ENCODE assay signal across 21 mouse cellular contexts in genomic region chr11:61652216-61652615, GRCm38 (mm10). TPM values are rescaled to one million over a fixed set of nuclear protein-coding genes. Genes with fewer than 3 reads are reported as not detected.
A peak's percentile ranks its signal among the peaks of the same experiment; 100 is the strongest.
DNase-seq lines count a peak whose midpoint lies in the region; ATAC-seq and TF ChIP-seq lines count a peak whose summit lies in the region.
"Had no signal": no experiment of that assay in that cellular context is flagged by ENCODE, and none has a peak within 500 bp of the region (broad histone marks: within the 10 kb centered on the region; RNA-seq: fewer than 3 reads in every experiment).

No protein-coding gene starts in this region.

- no peak for DNase-seq in heart, adult 2 months
- DNase-seq in heart, postnatal 4 days, result no peak
- peak; percentile 66 for DNase-seq in A20 (ENCODE audit: low read depth, low spot score)
- DNase-seq in stomach, postnatal 0 days (ENCODE audit: low spot score), result no peak
- DNase-seq in kidney, adult 9 months, result no peak
- DNase-seq: adrenal gland, adult 8-10 months; adrenal gland, postnatal 36 days; cerebellum, adult 11-12 months; cerebellum, adult 9-10 months; cerebellum, postnatal 25 days; gastrocnemius, postnatal 14 days had no signal

- no peak for ATAC-seq in megakaryocyte, adult 5-6 weeks (ENCODE audit: poor library complexity, severe bottlenecking)
- no peak for ATAC-seq in stomach, postnatal 0 days (ENCODE audit: low FRiP score, low TSS enrichment)
- ATAC-seq: forebrain, embryonic 16.5 days; hindbrain, embryonic 16.5 days had no signal

- H3K4me2 ChIP-seq in stomach, postnatal 0 days (replicated peaks; ENCODE audit: low read depth), result no peak overlapping the region
- H3K4me2 ChIP-seq: embryonic facial prominence, embryonic 13.5 days; forebrain, embryonic 12.5 days; hindbrain, embryonic 12.5 days had no signal

- H3K27ac ChIP-seq in heart, adult 2 months, result peak overlapping the region; percentile 81
- H3K27ac ChIP-seq in brown adipose tissue, adult 24 weeks (replicated peaks; ENCODE audit: low read depth, low read length), result peak overlapping the region; percentile 88
- no peak overlapping the region for H3K27ac ChIP-seq in stomach, postnatal 0 days (replicated peaks)
- H3K27ac ChIP-seq: embryonic facial prominence, embryonic 13.5 days; forebrain, embryonic 12.5 days; hindbrain, embryonic 12.5 days had no signal

- intact Hi-C loops in heart, adult 2 months (cut with DNase I), result no loop called here

- H3K27me3 ChIP-seq in heart, adult 2 months (ENCODE audit: control insufficient read depth, insufficient read depth, low read length), result no peaks in the 10 kb centered on the region
- H3K27me3 ChIP-seq in megakaryocyte, embryonic 14.5 days (replicated peaks), result peaks cover 39% of the 10 kb centered on the region
- no peaks in the 10 kb centered on the region for H3K27me3 ChIP-seq in stomach, postnatal 0 days (ENCODE audit: control insufficient read depth, insufficient read depth, low read length)
- H3K27me3 ChIP-seq: embryonic facial prominence, embryonic 13.5 days; forebrain, embryonic 12.5 days; heart, embryonic 13.5 days; hindbrain, embryonic 12.5 days had no signal

- no peaks in the 10 kb centered on the region for H3K79me2 ChIP-seq in heart, adult 2 months (replicated peaks; ENCODE audit: control insufficient read depth, insufficient read depth, low read length)

- H3K4me1 ChIP-seq in heart, adult 2 months (ENCODE audit: control insufficient read depth, insufficient read depth, low read length), result peaks cover 7% of the 10 kb centered on the region
- H3K4me1 ChIP-seq in megakaryocyte, embryonic 14.5 days, result peaks cover 51% of the 10 kb centered on the region
- H3K4me1 ChIP-seq in brown adipose tissue, adult 24 weeks (ENCODE audit: control insufficient read depth, insufficient read depth, insufficient read length, low read length), result peaks cover 30% of the 10 kb centered on the region
- no peaks in the 10 kb centered on the region for H3K4me1 ChIP-seq in stomach, postnatal 0 days (replicated peaks; ENCODE audit: control insufficient read depth, insufficient read depth)
- H3K4me1 ChIP-seq: forebrain, embryonic 12.5 days; heart, embryonic 13.5 days; hindbrain, embryonic 12.5 days had no signal

- H3K9me3 ChIP-seq in megakaryocyte, embryonic 14.5 days, result no peaks in the 10 kb centered on the region
- H3K9me3 ChIP-seq in stomach, postnatal 0 days (ENCODE audit: control insufficient read depth, low read length), result no peaks in the 10 kb centered on the region
- H3K9me3 ChIP-seq: embryonic facial prominence, embryonic 13.5 days; forebrain, embryonic 12.5 days; heart, embryonic 13.5 days; hindbrain, embryonic 12.5 days had no signal

- TF ChIP-seq POLR2A in heart, adult 2 months (IDR thresholded peaks at IDR 0.05; ENCODE audit: insufficient read depth, low read depth, low read length), result no peak

- H3K9ac ChIP-seq in heart, adult 2 months (ENCODE audit: low read depth, low read length), result no peak overlapping the region
- no peak overlapping the region for H3K9ac ChIP-seq in stomach, postnatal 0 days (ENCODE audit: low read length)
- H3K9ac ChIP-seq: embryonic facial prominence, embryonic 13.5 days; forebrain, embryonic 12.5 days; heart, embryonic 13.5 days; hindbrain, embryonic 12.5 days had no signal

- 91% methylated on average over 5 of the region's 5 CpGs for WGBS in heart, adult 2 months
- WGBS in stomach, postnatal 0 days, result 87% methylated on average over 5 of the region's 5 CpGs

- TF ChIP-seq CTCF in heart, adult 2 months (IDR thresholded peaks at IDR 0.05), result no peak
- TF ChIP-seq CTCF in stomach, postnatal 0 days (IDR thresholded peaks at IDR 0.05; ENCODE audit: low read depth), result no peak

- no peak for TF ChIP-seq EP300 in heart, adult 2 months (IDR thresholded peaks at IDR 0.05; ENCODE audit: insufficient read depth, low read depth, low read length)
- no peak for TF ChIP-seq EP300 in stomach, postnatal 0 days (optimal IDR thresholded peaks at IDR 0.05)

- no peak overlapping the region for H3K4me3 ChIP-seq in heart, adult 2 months
- peak overlapping the region; percentile 38 for H3K4me3 ChIP-seq in megakaryocyte, embryonic 14.5 days (replicated peaks)
- H3K4me3 ChIP-seq in brown adipose tissue, adult 24 weeks (ENCODE audit: insufficient read depth, low read depth, low read length), result no peak overlapping the region
- no peak overlapping the region for H3K4me3 ChIP-seq in stomach, postnatal 0 days (ENCODE audit: low read depth, low read length)
- H3K4me3 ChIP-seq: embryonic facial prominence, embryonic 13.5 days; forebrain, embryonic 12.5 days; hindbrain, embryonic 12.5 days had no signal

- H3K36me3 ChIP-seq in heart, adult 2 months (ENCODE audit: control insufficient read depth, insufficient read depth, low read length), result no peaks in the 10 kb centered on the region
- H3K36me3 ChIP-seq in megakaryocyte, embryonic 14.5 days (replicated peaks; ENCODE audit: low read length), result peaks cover 3% of the 10 kb centered on the region
- no peaks in the 10 kb centered on the region for H3K36me3 ChIP-seq in stomach, postnatal 0 days (ENCODE audit: control insufficient read depth, insufficient read depth, low read length)
- H3K36me3 ChIP-seq: embryonic facial prominence, embryonic 13.5 days; forebrain, embryonic 12.5 days; heart, embryonic 13.5 days; hindbrain, embryonic 12.5 days had no signal

RNA-seq across cellular contexts. Expression of gene Grap, which starts 0.8 kb away (rescaled TPM):
- 10 to 100 TPM; 10.6 to 11.3 TPM for total RNA-seq in heart, adult 2 months (2021)
- polyA plus RNA-seq in heart, adult 2 months (2012; rRNA removed), result 10.5 and 11.7 TPM in 2 replicates
- 10 to 100 TPM in 1 of 2 experiments, 1 to 10 TPM in 1; 8.8 to 10.4 TPM for total RNA-seq in heart, postnatal 4 days (2021)
- polyA plus RNA-seq in megakaryocyte, embryonic 14.5 days (2012; ENCODE audit: insufficient read depth, low replicate concordance), result 5.2 and 14.2 TPM in 2 replicates
- 0.85 and 2.4 TPM in 2 replicates for total RNA-seq in megakaryocyte, adult 5-6 weeks (2015)
- total RNA-seq in megakaryocyte, adult 5-6 weeks (2017), result 3.5 and 4.3 TPM in 2 replicates
- 5.8 and 8.6 TPM in 2 replicates for polyA plus RNA-seq in brown adipose tissue, adult 24 weeks (2012; ENCODE audit: insufficient read depth, insufficient read length, missing spikeins)
- polyA plus RNA-seq in stomach, postnatal 0 days (2015; fragmentation: Nextera tagmentation; extraction: Ambion mirVana), result 4.6 and 4.9 TPM in 2 replicates

RNA-seq across cellular contexts. Expression of gene Fam83g, which starts 31.7 kb away (rescaled TPM):
- under 1 TPM; 0.26 to 0.30 TPM for total RNA-seq in heart, adult 2 months (2021)
- 0.20 and 0.29 TPM in 2 replicates for polyA plus RNA-seq in heart, adult 2 months (2012; rRNA removed)
- total RNA-seq in heart, postnatal 4 days (2021), result under 1 TPM; 0.17 to 0.25 TPM
- polyA plus RNA-seq in megakaryocyte, embryonic 14.5 days (2012; ENCODE audit: insufficient read depth, low replicate concordance), result 5.2 and 5.9 TPM in 2 replicates
- total RNA-seq in megakaryocyte, adult 5-6 weeks (2015), result not detected in 2 replicates
- not detected in 2 replicates for total RNA-seq in megakaryocyte, adult 5-6 weeks (2017)
- 0.63 and 1.1 TPM in 2 replicates for polyA plus RNA-seq in brown adipose tissue, adult 24 weeks (2012; ENCODE audit: insufficient read depth, insufficient read length, missing spikeins)
- polyA plus RNA-seq in stomach, postnatal 0 days (2015; fragmentation: Nextera tagmentation; extraction: Ambion mirVana), result 4.5 and 4.9 TPM in 2 replicates
- total RNA-seq: granulocyte monocyte progenitor cell, adult 5-6 weeks had no signal
